In genomic region chr15:12203512-12204318, GRCm38 (mm10) we compare ENCODE assay signal across 8 mouse cellular contexts. TPM values are rescaled to one million over a fixed set of nuclear protein-coding genes. Genes with fewer than 3 reads are reported as not detected.
A peak's percentile ranks its signal among the peaks of the same experiment; 100 is the strongest.
DNase-seq lines count a peak whose midpoint lies in the region; ATAC-seq and TF ChIP-seq lines count a peak whose summit lies in the region.

No protein-coding gene starts in this region.

- H3K4me1 ChIP-seq in G1E (ENCODE audit: insufficient read depth, low read depth, low read length) = peaks cover 47% of the 10 kb centered on the region
- H3K4me1 ChIP-seq in forebrain, embryonic 14.5 days (ENCODE audit: control insufficient read depth, insufficient read depth, low read length) = peaks cover 15% of the 10 kb centered on the region
- H3K4me1 ChIP-seq in limb, embryonic 11.5 days (ENCODE audit: control insufficient read depth, insufficient read depth, low read length) = peaks cover 17% of the 10 kb centered on the region
- H3K4me1 ChIP-seq in neural tube, embryonic 14.5 days (ENCODE audit: control insufficient read depth, insufficient read depth, low read length) = peaks cover 15% of the 10 kb centered on the region

- no peak for TF ChIP-seq CTCF in C2C12 (IDR thresholded peaks at IDR 0.05; ENCODE audit: control insufficient read depth, insufficient read depth, insufficient read length)
- no peak for TF ChIP-seq CTCF in G1E (IDR thresholded peaks at IDR 0.05; ENCODE audit: low read depth, low read length)

- peak overlapping the region; percentile 39 for H3ac ChIP-seq in C2C12 (ENCODE audit: control insufficient read depth, insufficient read length, low read depth)

- DNase-seq in G1E (ENCODE audit: low spot score) = no peak
- no peak for DNase-seq in forebrain, embryonic 14.5 days (ENCODE audit: low spot score)
- DNase-seq in limb, embryonic 11.5 days (ENCODE audit: low spot score) = peak; percentile 47
- DNase-seq in left cerebral cortex, adult 18-20 months (ENCODE audit: low spot score in 2 of 2) = no peak
- DNase-seq in adrenal gland, postnatal 36 days = no peak

- peaks cover 38% of the 10 kb centered on the region for H3K79me2 ChIP-seq in C2C12 (ENCODE audit: control insufficient read depth, insufficient read depth)

- peak overlapping the region; percentile 64 for H3K4me2 ChIP-seq in forebrain, embryonic 14.5 days (ENCODE audit: low read length)
- peak overlapping the region; percentile 54 for H3K4me2 ChIP-seq in limb, embryonic 11.5 days (ENCODE audit: low read depth, severe bottlenecking)
- peak overlapping the region; percentile 60 for H3K4me2 ChIP-seq in neural tube, embryonic 14.5 days (ENCODE audit: low read depth, low read length)

- H3K4me3 ChIP-seq in C2C12 (ENCODE audit: insufficient read depth, poor library complexity, severe bottlenecking) (peak overlapping the region; percentile 90), G1E (ENCODE audit: low read depth, low read length) (peak overlapping the region; percentile 87)
- H3K4me3 ChIP-seq in forebrain, embryonic 14.5 days (ENCODE audit: low read depth, low read length) = peak overlapping the region; percentile 95
- peak overlapping the region; percentile 76 for H3K4me3 ChIP-seq in limb, embryonic 11.5 days (ENCODE audit: low read depth, low read length)
- peak overlapping the region; percentile 91 for H3K4me3 ChIP-seq in neural tube, embryonic 14.5 days (ENCODE audit: low read depth, low read length)

- peaks cover 35% of the 10 kb centered on the region for H3K79me3 ChIP-seq in C2C12 (ENCODE audit: low read depth)

- H3K27me3 ChIP-seq in C2C12 (ENCODE audit: control insufficient read depth, insufficient read depth, insufficient read length) = no peaks in the 10 kb centered on the region
- no peaks in the 10 kb centered on the region for H3K27me3 ChIP-seq in G1E (ENCODE audit: insufficient read depth, low read length)
- no peaks in the 10 kb centered on the region for H3K27me3 ChIP-seq in forebrain, embryonic 14.5 days (replicated peaks; ENCODE audit: control insufficient read depth, insufficient read depth, low read length)
- H3K27me3 ChIP-seq in limb, embryonic 11.5 days (ENCODE audit: control insufficient read depth, insufficient read depth, low read length) = no peaks in the 10 kb centered on the region
- no peaks in the 10 kb centered on the region for H3K27me3 ChIP-seq in neural tube, embryonic 14.5 days (ENCODE audit: control insufficient read depth, insufficient read depth, low read length)

- WGBS in forebrain, embryonic 14.5 days = 61% methylated on average over 10 of the region's 10 CpGs
- WGBS in limb, embryonic 11.5 days = 18% methylated on average over 10 of the region's 10 CpGs
- 52% methylated on average over 10 of the region's 10 CpGs for WGBS in neural tube, embryonic 14.5 days

- H3K36me3 ChIP-seq in C2C12 (ENCODE audit: control insufficient read depth, insufficient read depth) (peaks cover 9% of the 10 kb centered on the region), G1E (replicated peaks) (peaks cover 24% of the 10 kb centered on the region)
- no peaks in the 10 kb centered on the region for H3K36me3 ChIP-seq in forebrain, embryonic 14.5 days (ENCODE audit: control insufficient read depth, insufficient read depth, low read length)
- H3K36me3 ChIP-seq in limb, embryonic 11.5 days (ENCODE audit: control insufficient read depth, insufficient read depth, low read length) = no peaks in the 10 kb centered on the region; the same call in 1 of the 2 replicates
- no peaks in the 10 kb centered on the region for H3K36me3 ChIP-seq in neural tube, embryonic 14.5 days (ENCODE audit: control insufficient read depth, insufficient read depth, low read length)

- H3K27ac ChIP-seq in forebrain, embryonic 14.5 days (ENCODE audit: low read depth, low read length) = peak overlapping the region; percentile 77; the same call in 1 of the 2 replicates
- peak overlapping the region; percentile 89 for H3K27ac ChIP-seq in limb, embryonic 11.5 days (replicated peaks; ENCODE audit: low read depth, low read length)
- H3K27ac ChIP-seq in neural tube, embryonic 14.5 days (ENCODE audit: low read depth, low read length) = no peak overlapping the region

- peak overlapping the region; percentile 52; the same call in 1 of the 2 replicates for H3K9ac ChIP-seq in forebrain, embryonic 14.5 days (ENCODE audit: low read length)
- peak overlapping the region; percentile 44 for H3K9ac ChIP-seq in limb, embryonic 11.5 days (ENCODE audit: low read length)
- no peak overlapping the region for H3K9ac ChIP-seq in neural tube, embryonic 14.5 days (replicated peaks; ENCODE audit: low read depth, low read length)

- ATAC-seq in G1E (ENCODE audit: extremely low read depth, insufficient number of reproducible peaks, low FRiP score, poor library complexity, severe bottlenecking) = no peak
- no peak for ATAC-seq in forebrain, embryonic 14.5 days
- ATAC-seq in limb, embryonic 11.5 days (ENCODE audit: insufficient number of reproducible peaks, low FRiP score, low TSS enrichment, low read depth) = no peak
- no peak for ATAC-seq in neural tube, embryonic 14.5 days (ENCODE audit: low read depth)
- ATAC-seq in CD4-positive, CD25-positive, alpha-beta regulatory T cell, adult 4 months = no peak

- no peaks in the 10 kb centered on the region for H3K9me3 ChIP-seq in G1E (replicated peaks)
- no peaks in the 10 kb centered on the region for H3K9me3 ChIP-seq in forebrain, embryonic 14.5 days (replicated peaks; ENCODE audit: control insufficient read depth, low read length)
- H3K9me3 ChIP-seq in limb, embryonic 11.5 days (ENCODE audit: control insufficient read depth, low read length) = no peaks in the 10 kb centered on the region
- no peaks in the 10 kb centered on the region for H3K9me3 ChIP-seq in neural tube, embryonic 14.5 days (ENCODE audit: control insufficient read depth, low read length)

TF ChIP-seq in C2C12, 6 proteins besides CTCF, POLR2A, EP300 and RAD21:
- TF ChIP-seq FOSL1 (IDR thresholded peaks at IDR 0.05; ENCODE audit: insufficient read depth, low read length, poor library complexity, severe bottlenecking) = no peak
- TF ChIP-seq MYOD1 (IDR thresholded peaks at IDR 0.05; ENCODE audit: control insufficient read depth, insufficient read length, low read depth) = no peak
- no peak for TF ChIP-seq CEBPB (IDR thresholded peaks at IDR 0.05; ENCODE audit: low read depth)
- no peak for TF ChIP-seq MYOG (IDR thresholded peaks at IDR 0.05; ENCODE audit: control insufficient read depth, extremely low read depth, insufficient read length)
- TF ChIP-seq MAX (IDR thresholded peaks at IDR 0.05) = no peak
- TF ChIP-seq USF1 (IDR thresholded peaks at IDR 0.05; ENCODE audit: low read depth) = no peak

RNA-seq across cellular contexts. Expression of gene Mtmr12, which starts 1.1 kb away (rescaled TPM):
- polyA plus RNA-seq in C2C12 (2012; fragmentation: generic; extraction: Trizol) (7.9 TPM), G1E (2012) (7.9 and 8.2 TPM in 2 replicates)
- total RNA-seq in G1E (2014; fragmentation: Nextera tagmentation) (27.6 and 29.0 TPM in 2 replicates), G1E (2017) (25.7 and 29.4 TPM in 2 replicates)
- polyA plus RNA-seq in forebrain, embryonic 14.5 days (2014; fragmentation: Nextera tagmentation; extraction: Ambion mirVana) = 8.1 and 8.2 TPM in 2 replicates
- 24.8 TPM in 2 replicates for polyA plus RNA-seq in limb, embryonic 11.5 days (2014; fragmentation: Nextera tagmentation; extraction: Ambion mirVana)
- 7.2 and 8.7 TPM in 2 replicates for polyA plus RNA-seq in neural tube, embryonic 14.5 days (2014; fragmentation: Nextera tagmentation; extraction: Ambion mirVana)
- total RNA-seq in left cerebral cortex, adult 18-20 months (2021) = 10 to 100 TPM; 52.2 to 56.4 TPM
- 10 to 100 TPM; 21.2 to 24.8 TPM for total RNA-seq in adrenal gland, postnatal 36 days (2021)
- polyA plus RNA-seq in CD4-positive, CD25-positive, alpha-beta regulatory T cell, adult 4 months (2017; shearing (Covaris generic)) = 10 to 100 TPM; 20.1 to 22.6 TPM
